Mouse (Mus musculus) kidney, adult 11 months (tissue): ENCODE data around the gene Pdcd7.

Source experiments
- DNase-seq: peaks from one replicate; pipeline ENCODE4 v3.0.0; 2022

Pdcd7 gene

GRCm38 (mm10) chr9:65404331-65405183 lies 58.7 kb downstream of the Pdcd7 start:
- DNase-seq = peak; percentile 73

- DNase-seq = no peak
Measured at GRCm38 (mm10) chr9:65405184-65405449, 59.2 kb downstream of the Pdcd7 start.

GRCm38 (mm10) chr9:65407327-65407726 lies 61.4 kb downstream of the Pdcd7 start:
- no peak for DNase-seq

- peak; percentile 69 for DNase-seq
Measured at GRCm38 (mm10) chr9:65407861-65408260, 62.0 kb downstream of the Pdcd7 start.

GRCm38 (mm10) chr9:65408871-65409295 lies 63.0 kb downstream of the Pdcd7 start:
- DNase-seq = peak; percentile 92
